Mouse (Mus musculus) lung, embryonic 14.5 days (tissue): ENCODE measurements at regions not wholly inside any gene's neighbourhood (a gene's known extent, or its start where the extent isn't known, plus 50 kb on each side); places are given as distances from the start of the nearest gene placed in this dataset.

Experiments used
- ATAC-seq: fragments of 200-750 bp; cut with Nextera tagmentation; 2 replicates; pipeline ENCODE4 v1.8.0; 2017; ENCODE audit warnings: mild to moderate bottlenecking, moderate TSS enrichment, moderate library complexity; ENCODE audit not compliant: insufficient read depth
- DNase-seq: peaks from one replicate; pipeline ENCODE4 v3.0.0-alpha.2; 2015
- H3K27ac ChIP-seq: fragments of 300-500 bp; sonication (generic); 2 replicates; pipeline ENCODE4 v1.5.1; 2014; ENCODE audit warnings: low read depth, mild to moderate bottlenecking, moderate library complexity
- H3K27me3 ChIP-seq: fragments of 300-500 bp; sonication (generic); 2 replicates; pipeline ENCODE4 v1.6.1; 2014; ENCODE audit warnings: low read length, control low read depth; ENCODE audit not compliant: insufficient read depth
- H3K36me3 ChIP-seq: fragments of 300-500 bp; sonication (generic); 2 replicates; pipeline ENCODE4 v1.6.1; 2014; ENCODE audit warnings: control low read depth; ENCODE audit not compliant: insufficient read depth
- H3K4me1 ChIP-seq: fragments of 300-500 bp; sonication (generic); 2 replicates; pipeline ENCODE4 v1.6.1; 2014; ENCODE audit warnings: antibody characterized with exemption, control low read depth; ENCODE audit not compliant: insufficient read depth
- H3K4me2 ChIP-seq: fragments of 300-500 bp; sonication (generic); 2 replicates; pipeline ENCODE4 v1.6.1; 2014; ENCODE audit warnings: mild to moderate bottlenecking
- H3K4me3 ChIP-seq: fragments of 300-500 bp; sonication (generic); 2 replicates; pipeline ENCODE4 v1.5.1; 2014; ENCODE audit warnings: low read depth, low read length
- H3K9ac ChIP-seq: fragments of 300-500 bp; sonication (generic); 2 replicates; pipeline ENCODE4 v1.6.1; 2014
- H3K9me3 ChIP-seq: fragments of 300-500 bp; sonication (generic); 2 replicates; pipeline ENCODE4 v1.6.1; 2016; ENCODE audit warnings: low read depth, low read length, control low read depth
- CTCF ChIP-seq: IDR thresholded peaks from 2 replicates; pipeline ENCODE4 v1.5.1; 2016; ENCODE audit warnings: antibody characterized with exemption, low read depth
- WGBS: fragments of 180-500 bp; shearing (Covaris S2); extraction: QIAGEN DNeasy Blood & Tissue Kit; methylation state at CpG from one replicate; pipeline ENCODE4 v1.1.7; 2014; 5-methylcytosine and 5-hydroxymethylcytosine counted together

DNA sequence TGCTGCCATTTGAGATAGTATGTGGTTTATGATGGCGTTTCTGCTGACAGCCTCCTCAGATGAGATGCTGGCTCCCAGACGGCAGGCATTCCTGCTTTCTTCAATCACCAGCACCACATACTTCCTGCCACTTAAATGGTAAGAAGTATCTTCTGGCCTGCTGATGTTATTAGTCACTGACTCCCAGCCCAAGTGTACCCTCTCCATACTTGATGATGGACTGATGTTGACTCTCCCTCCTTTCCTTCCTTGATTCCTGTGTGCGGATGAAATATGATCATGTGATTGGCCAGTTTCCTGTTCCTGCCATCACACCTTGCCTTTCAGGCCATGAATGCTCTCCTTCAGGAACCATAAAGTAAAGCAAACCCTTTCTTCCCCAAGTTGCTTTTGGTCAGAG, 50.8 kb upstream of the Rpl10-ps3 start:
- WGBS = 51% methylated on average over 3 of the region's 3 CpGs
- no peaks in the 10 kb centered on the region for H3K36me3 ChIP-seq
- no peak for TF ChIP-seq CTCF
- H3K27me3 ChIP-seq = no peaks in the 10 kb centered on the region
- H3K4me1 ChIP-seq = peaks cover 2% of the 10 kb centered on the region; the same call in 1 of the 2 replicates
- H3K27ac ChIP-seq = no peak overlapping the region
- peak; percentile 9 for DNase-seq
- ATAC-seq = no peak
- H3K9ac ChIP-seq = no peak overlapping the region
- no peak overlapping the region for H3K4me3 ChIP-seq
- H3K9me3 ChIP-seq = no peaks in the 10 kb centered on the region; the same call in 1 of the 2 replicates
- H3K4me2 ChIP-seq = no peak overlapping the region

DNA sequence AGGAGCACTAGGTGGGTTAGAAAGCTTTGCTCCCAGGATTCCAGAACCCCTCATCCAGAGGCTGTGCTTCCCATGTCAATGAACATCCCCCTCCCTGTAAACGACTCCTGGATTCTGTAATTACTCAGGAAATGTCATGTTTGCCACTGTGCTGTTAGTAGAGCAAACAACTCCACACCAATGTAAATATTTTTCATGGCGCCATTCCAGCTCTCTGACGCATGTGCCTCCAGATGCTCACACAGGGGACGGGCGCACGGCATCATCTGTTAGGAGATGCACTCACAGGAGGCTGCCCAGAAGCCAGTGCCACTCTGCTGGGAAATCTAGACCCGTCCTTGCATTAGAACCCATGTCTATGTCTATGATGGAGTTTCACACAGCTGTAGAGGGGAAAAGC, 51.3 kb upstream of the Rpl10-ps3 start:
- no peaks in the 10 kb centered on the region for H3K36me3 ChIP-seq
- 41% methylated on average over 7 of the region's 7 CpGs for WGBS
- peak; percentile 84 for DNase-seq
- H3K27ac ChIP-seq = no peak overlapping the region
- H3K4me1 ChIP-seq = peaks cover 2% of the 10 kb centered on the region; the same call in 1 of the 2 replicates
- H3K9me3 ChIP-seq = no peaks in the 10 kb centered on the region; the same call in 1 of the 2 replicates
- no peaks in the 10 kb centered on the region for H3K27me3 ChIP-seq
- ATAC-seq = peak; percentile 38; the same call in 1 of the 2 replicates
- H3K4me2 ChIP-seq = no peak overlapping the region
- H3K4me3 ChIP-seq = no peak overlapping the region
- no peak overlapping the region for H3K9ac ChIP-seq
- TF ChIP-seq CTCF = no peak

DNA sequence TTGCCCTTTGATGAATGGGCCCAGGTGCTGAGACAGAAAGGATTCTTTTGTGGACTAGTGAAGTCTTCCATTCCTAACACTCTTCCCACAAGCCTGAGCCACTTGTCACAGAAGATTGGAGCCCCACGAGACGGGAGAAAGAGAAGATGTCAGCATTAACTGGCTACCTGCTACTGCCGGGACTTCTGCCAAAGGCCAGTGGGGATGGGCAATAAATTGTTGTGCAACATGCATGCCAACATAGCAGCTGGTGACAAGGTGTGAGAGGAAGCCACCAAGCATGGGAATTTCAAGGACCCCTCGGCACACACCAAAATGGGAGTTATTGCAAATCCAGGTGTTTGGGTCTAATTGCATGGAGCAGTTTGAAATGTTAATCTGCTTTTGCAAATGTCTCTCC, 63.6 kb upstream of the Rpl10-ps3 start:
- ATAC-seq (no peak), DNase-seq (no peak)
- no peak for TF ChIP-seq CTCF
- Histone ChIP-seq H3K4me2 (no peak overlapping the region), H3K36me3 (no peaks in the 10 kb centered on the region), H3K9me3 (no peaks in the 10 kb centered on the region), H3K27me3 (no peaks in the 10 kb centered on the region), H3K4me3 (no peak overlapping the region), H3K9ac (no peak overlapping the region), H3K4me1 (no peaks in the 10 kb centered on the region), H3K27ac (no peak overlapping the region)
- 65% methylated on average over 4 of the region's 4 CpGs for WGBS

DNA sequence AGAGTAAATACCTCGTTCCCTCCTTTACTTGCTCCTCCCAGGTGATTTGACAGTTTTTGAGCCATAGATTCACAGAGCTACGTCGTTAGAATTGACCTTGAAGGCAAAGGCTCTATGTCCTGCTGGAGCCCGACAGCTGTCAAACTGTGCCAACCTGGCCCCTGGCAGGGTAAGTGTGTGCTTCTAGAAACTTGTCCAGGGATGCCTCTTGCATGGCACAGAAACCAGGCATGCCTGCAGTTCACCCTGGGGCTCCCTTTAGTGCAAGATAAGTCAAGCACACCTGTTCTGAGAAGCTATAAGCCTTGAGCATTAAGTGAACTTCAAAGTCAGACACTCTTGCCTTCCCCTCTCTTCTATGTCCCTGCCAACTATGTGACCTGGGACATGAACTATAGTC, 64.1 kb upstream of the Rpl10-ps3 start:
- no peak overlapping the region for H3K27ac ChIP-seq
- H3K36me3 ChIP-seq = no peaks in the 10 kb centered on the region
- no peak for TF ChIP-seq CTCF
- no peak overlapping the region for H3K4me3 ChIP-seq
- no peaks in the 10 kb centered on the region for H3K9me3 ChIP-seq
- DNase-seq (no peak), ATAC-seq (no peak)
- H3K27me3 ChIP-seq = no peaks in the 10 kb centered on the region
- H3K9ac ChIP-seq = no peak overlapping the region
- no peaks in the 10 kb centered on the region for H3K4me1 ChIP-seq
- H3K4me2 ChIP-seq = no peak overlapping the region
- 54% methylated on average over 4 of the region's 4 CpGs for WGBS

DNA sequence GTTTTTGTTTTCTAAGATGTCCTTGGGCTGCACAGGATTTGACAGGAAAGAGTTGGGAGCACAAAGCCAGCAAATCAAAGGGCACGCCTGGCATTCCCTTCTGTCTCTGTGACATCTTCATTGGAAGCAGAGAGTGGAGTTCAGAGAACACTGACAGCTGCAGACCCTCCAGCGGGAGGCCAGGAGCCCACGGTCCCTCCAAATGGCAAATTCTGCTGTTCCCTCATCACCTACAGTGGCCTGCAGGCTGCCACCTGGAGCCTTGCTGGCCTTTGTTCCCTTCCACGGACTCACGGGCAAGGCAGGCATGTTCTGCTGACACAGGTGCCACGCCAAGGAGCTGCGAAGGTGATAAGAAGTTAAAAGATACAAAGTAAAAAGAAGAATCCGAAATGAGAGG, 68.2 kb upstream of the Rpl10-ps3 start:
- ATAC-seq (no peak), DNase-seq (no peak)
- H3K9me3 ChIP-seq = no peaks in the 10 kb centered on the region
- no peaks in the 10 kb centered on the region for H3K4me1 ChIP-seq
- H3K27me3 ChIP-seq = no peaks in the 10 kb centered on the region
- no peak overlapping the region for H3K4me3 ChIP-seq
- H3K4me2 ChIP-seq = no peak overlapping the region
- 72% methylated on average over 8 of the region's 8 CpGs for WGBS
- H3K36me3 ChIP-seq = no peaks in the 10 kb centered on the region
- no peak overlapping the region for H3K27ac ChIP-seq
- no peak for TF ChIP-seq CTCF
- H3K9ac ChIP-seq = no peak overlapping the region

DNA sequence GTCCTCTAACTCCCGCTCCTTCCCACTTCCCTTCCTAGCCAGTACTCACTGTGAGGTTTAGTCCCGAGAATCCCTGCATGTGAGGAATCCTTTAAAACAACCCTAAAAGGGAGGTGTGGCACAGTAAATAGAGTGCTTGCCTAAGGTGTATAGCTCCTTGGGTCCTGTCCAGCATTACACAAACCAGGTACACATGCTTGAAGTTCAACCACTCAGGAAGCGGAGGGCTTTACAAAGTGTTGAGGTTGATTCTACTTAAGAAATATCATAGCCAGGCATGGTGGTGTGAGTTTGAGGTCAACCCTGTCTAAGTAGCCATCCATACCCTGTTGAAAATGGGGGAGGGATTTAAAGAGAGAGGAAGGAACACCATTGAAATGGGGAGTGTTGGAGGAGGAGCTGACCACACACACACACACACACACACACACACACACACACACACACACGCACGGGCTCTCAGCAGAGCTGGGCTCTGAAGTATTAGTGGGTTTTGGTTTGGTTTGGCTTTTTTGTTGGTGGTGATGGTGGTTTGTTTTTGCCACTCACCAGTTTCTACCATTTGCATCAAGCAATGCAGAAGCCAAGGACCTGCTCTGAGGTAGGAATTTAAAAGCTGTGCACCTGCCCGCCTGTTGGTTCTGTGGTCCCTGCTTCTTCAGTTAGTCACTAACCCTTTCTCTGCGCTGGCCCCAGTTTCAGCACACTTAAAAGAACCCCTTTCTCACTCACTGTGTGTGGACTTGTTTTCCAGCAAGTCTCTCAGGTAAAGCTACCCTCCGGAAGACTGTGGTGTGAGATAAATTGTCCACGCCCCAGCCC, 69.0 kb upstream of the Rpl10-ps3 start:
- no peaks in the 10 kb centered on the region for H3K27me3 ChIP-seq
- TF ChIP-seq CTCF = no peak
- no peaks in the 10 kb centered on the region for H3K36me3 ChIP-seq
- H3K9ac ChIP-seq = no peak overlapping the region
- ATAC-seq (no peak), DNase-seq (no peak)
- H3K27ac ChIP-seq = no peak overlapping the region
- no peak overlapping the region for H3K4me2 ChIP-seq
- no peaks in the 10 kb centered on the region for H3K9me3 ChIP-seq
- H3K4me1 ChIP-seq = no peaks in the 10 kb centered on the region
- WGBS = 78% methylated on average over 9 of the region's 9 CpGs
- H3K4me3 ChIP-seq = no peak overlapping the region

DNA sequence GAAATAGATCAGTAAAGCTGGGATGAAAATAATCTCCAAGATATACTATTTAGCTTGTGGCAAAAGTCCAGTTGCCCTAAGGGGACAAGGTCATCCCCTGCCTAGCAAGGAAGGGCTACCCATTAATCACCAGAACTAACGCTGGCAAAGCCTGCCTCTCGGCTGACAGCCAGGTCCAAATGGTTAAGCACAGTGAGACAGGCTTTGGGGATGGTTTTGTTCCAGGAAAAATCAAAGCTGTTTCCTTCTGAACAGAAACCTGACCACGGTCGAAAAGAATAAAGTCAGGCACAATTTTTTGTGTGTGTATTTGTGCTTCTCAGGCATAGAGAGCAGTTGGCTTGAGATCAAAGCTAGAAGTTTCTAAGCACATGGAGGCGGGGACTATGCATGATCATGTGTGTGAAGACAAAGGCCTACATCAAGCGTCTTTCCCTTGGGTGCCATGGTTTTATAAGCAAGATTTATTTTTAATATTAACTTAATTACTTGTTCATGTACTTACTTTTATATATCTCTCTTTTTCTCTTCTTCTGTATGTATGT, 70.1 kb upstream of the Rpl10-ps3 start:
- ATAC-seq = no peak
- DNase-seq = peak; percentile 58
- Histone ChIP-seq H3K27me3 (no peaks in the 10 kb centered on the region), H3K9ac (no peak overlapping the region), H3K4me3 (no peak overlapping the region), H3K4me1 (no peaks in the 10 kb centered on the region), H3K9me3 (no peaks in the 10 kb centered on the region), H3K27ac (no peak overlapping the region), H3K36me3 (no peaks in the 10 kb centered on the region), H3K4me2 (no peak overlapping the region)
- 46% methylated on average over 6 of the region's 6 CpGs for WGBS
- TF ChIP-seq CTCF = no peak
